Mouse (Mus musculus) gastrocnemius, adult 8-10 months (tissue): ENCODE measurements at regions not wholly inside any gene's neighbourhood (a gene's known extent, or its start where the extent isn't known, plus 50 kb on each side); places are given as distances from the start of the nearest gene placed in this dataset.
A peak's percentile ranks its signal among the peaks of the same experiment; 100 is the strongest.

Source experiments
- DNase-seq, 2 experiments: peaks; one replicate each; pipeline ENCODE4 v3.0.0; 2022; ENCODE audit warnings: low spot score in 2 of 2

DNA sequence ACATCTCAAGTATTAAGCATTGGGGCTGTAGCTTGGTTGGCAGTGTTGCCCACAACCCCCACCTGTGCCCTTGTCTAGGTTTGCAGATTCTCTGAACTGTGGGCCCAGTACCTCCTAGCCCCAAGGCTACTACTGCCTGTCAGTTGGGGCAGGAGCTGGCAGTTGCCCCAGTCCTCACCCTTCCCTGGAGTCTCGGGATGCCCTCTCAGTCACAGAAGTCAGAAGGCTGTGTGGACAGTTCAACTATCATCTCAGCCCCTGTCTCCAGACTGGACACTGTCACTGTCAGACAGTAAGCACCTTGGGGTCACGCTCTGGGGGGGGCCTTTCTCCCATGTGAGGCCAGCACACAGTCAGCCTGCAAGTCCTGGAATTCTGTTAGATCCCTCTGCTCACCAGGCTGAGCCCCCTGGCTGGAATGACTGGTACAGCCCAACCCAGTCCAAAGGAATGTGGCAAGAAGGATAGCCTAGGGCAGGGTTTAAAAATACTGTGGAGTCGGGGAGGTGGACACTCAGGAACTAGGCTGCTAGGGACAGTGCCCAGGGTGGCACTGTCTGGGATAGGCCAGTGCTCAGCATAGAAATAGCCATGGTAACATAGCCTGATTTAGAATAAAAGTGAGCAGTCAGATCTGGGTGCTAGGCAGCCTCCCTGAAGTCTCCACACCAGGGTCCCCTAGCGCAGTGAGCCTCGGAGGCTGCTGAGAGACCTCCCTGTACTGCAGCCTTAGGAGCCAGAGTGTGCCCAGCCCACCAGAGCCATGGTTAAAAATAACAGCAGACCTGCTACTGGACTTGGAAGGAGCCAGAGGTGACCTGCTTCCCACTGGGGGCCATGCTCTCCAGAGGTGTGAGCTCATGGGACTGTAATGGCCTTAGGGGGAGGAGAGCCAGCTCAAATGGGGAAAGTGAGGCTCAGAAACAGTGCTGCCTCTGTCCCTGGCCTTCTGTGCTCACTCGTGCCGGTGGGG lies 83.1 kb upstream of the Ptpn1 start:
- peak in 1 of 2 experiments; percentile 66 for DNase-seq

DNA sequence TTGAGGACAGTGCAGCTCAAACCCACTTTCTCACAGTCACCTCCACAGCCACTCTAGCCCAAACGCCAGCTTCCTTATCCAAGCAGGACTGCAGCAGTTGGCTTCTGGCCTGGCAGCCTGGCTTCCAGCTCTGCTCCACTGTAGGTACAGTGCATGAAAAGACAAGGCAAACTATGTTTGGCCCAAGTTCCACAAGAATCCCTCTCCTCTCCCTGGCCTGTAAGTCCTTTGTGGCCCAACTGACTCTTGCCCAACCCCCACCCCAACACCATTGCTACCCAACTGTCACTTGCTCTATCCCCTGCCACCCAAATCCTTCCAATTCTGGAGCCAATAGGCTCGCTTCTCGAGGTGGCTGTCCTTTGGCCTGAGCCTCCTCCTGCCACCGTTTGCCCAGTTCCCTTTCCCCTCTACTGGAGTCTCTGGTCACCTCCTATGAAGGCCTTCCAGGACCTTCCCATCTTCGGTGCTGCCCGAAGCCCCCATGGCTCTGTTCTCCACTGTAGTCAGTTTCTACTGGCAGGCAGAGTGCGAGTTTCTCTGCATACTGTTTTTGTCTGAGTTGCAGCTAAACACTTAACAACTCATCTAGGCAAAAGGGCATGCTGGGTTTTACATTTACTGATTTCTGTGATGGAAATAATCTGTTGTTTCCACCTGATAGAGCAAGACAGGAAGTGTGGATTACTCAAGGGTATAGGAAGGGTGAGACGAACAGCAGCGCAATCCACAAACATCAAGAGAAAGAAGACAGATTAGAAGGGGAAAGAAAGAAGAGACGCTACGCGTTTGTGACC lies 84.4 kb upstream of the Ptpn1 start:
- no peak for DNase-seq

DNA sequence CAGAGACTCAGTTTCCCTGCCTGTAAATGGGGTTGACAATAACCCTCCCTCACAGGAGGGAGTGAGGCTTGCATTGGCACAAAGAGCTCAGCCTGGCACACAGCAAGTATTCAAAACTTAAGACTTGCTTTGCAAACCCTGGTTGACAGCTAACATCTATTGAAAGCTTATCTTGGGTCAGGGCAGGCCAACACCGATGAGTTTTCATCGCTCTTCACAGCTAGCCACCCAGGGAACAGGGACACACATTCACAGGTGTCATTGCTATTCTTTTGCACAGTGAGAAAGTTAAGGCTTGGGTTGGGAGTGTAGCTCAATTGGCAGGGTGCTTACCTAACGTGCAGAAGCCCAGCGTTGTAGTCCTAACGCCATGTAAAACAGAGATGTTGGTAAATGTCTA lies 86.5 kb upstream of the Ptpn1 start:
- DNase-seq, result no peak

DNA sequence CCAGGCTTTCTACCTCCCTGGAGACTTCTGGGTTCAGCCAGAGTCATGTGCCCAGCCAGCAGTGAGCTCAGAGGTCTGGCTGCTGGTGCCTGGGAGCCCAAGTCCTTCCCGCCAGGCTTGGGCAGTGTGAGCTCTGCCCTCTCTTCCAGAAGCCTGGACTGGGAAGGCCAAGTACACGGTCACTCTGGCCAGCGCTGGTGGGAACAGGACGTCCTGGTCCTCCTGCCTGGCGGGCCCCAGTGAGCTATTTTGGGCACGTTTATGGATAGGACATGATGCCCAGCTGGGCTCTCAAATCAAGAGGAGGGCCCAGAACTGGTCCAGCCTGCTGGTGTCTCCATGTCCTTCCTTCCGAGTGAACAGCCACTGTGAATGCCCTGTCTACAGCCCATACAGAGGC lies 87.3 kb upstream of the Ptpn1 start:
- peak; percentile 87 to 92 for DNase-seq

DNA sequence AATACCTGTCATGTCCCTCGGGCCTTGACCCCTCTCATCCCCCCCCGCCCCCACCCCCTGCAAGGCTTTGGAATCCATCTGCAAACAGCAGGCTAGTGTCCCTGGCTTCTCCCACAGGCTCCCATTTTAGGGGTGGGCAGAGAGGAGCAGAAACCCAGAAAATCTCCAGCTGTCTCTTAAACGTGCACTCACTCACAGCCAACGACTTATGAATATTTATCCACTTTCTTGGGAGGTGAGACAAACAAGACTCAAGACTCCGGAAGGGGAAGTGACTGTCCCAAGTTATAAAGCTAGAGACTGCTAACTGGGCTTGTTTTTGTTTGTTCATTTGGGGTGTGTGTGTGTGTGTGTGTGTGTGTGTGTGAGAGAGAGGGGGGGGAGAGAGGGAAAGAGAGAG lies 87.9 kb upstream of the Ptpn1 start:
- DNase-seq, result no peak

DNA sequence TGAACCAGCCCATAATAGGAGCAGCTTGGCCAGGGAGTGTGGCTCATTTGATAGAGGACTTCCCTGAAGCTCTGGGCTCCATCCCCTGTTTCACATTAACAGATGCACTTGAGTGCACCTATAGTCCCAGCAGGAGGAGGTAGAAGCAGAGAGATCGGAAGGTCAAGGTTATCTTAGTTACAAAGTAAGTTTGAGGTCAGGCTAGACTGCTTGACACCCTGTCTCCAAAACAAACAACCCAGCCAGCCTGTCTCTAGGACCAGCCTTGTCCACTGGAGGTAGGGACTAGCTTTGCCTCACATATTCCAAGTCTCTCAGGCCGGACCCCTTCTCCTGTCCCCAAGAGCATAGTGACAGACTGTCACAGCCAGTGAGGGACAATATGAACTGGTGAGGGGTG lies 88.9 kb upstream of the Ptpn1 start:
- DNase-seq, result no peak

DNA sequence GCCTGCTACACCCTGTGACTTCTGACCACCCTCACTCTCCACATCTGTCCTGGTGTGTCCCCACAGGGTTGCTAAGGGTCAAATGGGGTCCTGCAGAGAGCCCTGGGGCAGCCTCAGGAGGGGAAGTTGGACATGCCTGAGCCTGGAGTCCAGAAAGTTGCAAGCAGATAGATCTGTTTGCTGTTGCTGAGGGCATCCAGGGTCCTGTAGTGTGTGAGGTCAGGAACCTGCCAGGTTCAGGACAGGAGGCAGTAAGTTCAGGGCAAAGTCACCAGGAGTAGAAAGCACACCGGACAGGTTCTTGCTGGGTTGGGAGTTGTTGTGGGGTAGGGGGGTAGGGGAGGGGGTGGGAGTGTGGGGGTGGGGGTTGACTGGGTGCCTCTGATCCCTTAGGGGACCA lies 89.4 kb upstream of the Ptpn1 start:
- DNase-seq, result no peak

DNA sequence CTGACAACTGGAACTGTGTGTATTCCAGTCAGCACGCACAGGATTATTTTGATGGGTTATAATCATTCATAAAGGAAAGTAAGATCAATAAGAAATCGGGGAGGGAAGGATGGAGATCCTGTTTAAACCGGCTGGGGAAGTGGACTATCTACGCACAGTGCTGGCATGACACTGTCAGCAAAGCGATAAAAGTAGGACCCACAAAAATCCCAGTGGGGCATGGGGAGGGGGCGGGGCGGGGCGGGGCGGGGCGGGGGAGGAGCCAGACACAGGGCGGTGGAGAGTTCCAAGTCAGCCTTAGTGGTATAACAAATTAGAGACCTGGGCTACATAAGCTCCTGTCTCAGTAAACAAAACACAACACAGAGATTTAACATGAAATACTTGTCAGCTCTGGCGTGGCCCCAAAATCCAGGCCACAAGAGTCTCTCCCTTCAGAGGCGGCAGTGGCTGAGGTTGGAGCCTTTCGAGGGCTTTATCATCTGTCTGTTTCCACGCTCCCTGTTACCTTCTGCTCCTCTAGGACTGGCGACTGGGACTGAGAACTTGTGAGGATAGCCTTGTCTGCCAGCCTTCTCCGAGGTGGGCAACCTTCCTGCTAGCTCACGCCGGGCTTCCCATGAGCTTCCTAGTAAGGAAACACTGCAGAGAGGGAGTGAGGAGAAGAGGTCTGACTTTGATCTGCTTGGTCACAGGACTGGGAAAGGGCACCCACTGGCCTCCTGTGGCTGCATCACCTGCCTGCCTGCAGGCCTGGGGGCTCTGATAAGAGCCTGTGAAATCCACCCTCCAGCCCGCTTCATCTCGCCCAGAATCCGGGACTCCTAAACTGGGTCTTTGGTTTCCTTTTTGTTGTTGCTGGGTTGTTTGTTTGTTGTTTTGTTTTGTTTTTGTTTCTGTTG lies 90.3 kb upstream of the Ptpn1 start:
- DNase-seq, result no peak

DNA sequence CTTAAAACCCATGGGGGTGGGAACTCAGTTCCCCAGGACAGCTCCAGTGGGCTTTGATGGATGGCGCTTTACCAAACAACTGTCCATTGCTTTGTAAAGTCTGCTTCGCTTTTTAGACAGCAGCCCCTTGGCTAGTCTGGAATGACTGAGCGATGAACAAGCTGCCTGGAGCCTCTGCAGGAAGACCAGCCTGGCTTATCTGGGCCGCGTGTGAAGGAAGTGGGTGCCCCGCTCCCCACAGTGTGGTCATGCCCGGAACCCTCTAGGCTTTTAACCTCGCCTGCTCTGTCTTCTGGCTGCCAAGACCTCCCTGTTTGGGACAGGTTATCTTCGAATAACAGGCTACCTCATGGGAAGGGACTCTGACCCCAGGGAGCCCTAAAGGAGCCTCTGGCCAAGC lies 91.5 kb upstream of the Ptpn1 start:
- no peak for DNase-seq

DNA sequence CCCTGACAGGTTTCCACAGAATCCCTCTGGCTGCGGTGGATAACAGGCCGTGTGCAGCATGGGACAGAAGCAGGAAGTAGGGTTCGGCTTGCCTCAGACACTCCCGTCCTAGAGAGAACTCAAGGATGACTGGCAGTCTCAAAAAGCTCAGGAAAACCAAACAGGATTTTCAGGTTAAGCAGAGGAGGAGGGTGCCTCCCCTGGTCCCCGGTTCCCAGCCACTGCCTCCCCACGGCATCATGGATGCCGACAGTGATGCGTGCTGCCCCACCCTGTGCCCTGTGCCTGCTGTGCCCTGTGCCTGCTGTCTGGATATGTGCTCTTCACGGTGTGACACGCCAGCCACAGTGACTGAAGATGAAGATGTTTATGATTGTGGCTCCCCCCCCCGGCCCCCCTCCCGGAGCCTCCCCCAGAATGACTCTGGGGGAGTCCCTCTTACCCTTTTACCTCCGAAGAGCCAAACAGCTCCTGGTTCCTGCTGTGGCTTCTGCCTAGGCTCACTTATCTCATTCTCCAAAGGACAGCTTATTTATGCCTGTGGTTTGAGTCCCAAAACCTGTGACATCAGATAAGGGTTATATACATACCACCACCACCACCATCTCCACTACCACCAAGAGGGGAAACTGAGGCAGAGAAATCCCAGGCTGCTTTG lies 92.4 kb upstream of the Ptpn1 start:
- no peak for DNase-seq

DNA sequence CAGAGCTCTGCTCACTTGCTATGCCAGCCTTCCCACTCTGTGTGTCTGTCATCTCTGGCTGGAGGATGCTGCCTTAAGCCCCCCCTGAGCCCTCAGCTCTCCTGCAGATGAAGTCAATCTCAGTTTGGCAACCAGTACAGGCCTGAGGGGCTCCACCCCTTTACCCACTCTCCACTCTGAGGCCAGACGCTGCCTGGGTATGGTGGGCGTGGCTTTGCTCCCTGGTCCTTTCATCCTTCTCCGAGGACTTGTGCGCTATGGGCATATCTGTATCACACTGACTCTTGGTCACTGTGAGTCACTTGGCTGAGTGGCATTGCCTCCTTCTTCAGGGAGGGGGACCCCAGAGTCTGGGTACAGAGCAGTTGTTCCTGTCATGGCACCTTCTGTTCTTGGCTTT lies 94.3 kb upstream of the Ptpn1 start:
- no peak for DNase-seq

DNA sequence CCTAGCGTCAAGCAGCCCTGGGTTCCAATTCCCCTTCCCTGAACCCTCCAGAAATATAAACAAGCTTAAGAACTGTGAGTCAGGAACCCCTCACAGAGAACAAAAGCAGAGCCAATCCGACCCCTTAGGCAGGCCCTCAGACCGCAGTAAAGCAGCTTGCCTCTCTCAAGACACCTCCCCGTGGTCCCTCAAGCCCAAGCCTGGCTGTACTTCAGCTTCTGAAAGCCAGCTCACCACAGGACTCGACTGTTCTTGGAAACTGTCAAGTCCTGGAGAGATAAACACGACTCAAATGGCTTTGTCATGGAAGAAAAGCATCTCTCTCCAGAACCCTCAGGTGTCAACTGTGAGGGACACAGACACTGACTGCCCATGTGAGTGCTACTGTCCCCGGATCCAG lies 95.2 kb upstream of the Ptpn1 start:
- DNase-seq, result no peak

DNA sequence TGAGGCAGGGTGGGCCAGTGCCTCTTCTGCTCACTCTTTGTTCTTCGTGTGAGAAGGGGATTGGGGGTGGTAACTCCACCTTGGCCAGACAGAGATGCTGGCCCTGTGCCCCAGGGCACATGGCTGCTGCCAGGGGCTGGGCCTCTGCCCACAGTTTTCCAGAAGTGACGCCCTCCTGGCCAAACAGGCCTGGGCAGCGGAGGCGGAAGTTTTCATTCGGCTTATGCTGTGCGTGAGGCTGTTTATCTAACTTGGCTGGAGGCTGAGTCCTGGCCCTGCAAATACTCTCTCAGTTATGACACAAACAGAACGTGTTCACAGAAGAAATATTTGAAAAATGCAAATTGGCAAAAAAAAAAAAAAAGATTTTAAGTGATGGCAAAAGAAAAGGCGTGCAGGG lies 97.3 kb upstream of the Ptpn1 start:
- DNase-seq, result no peak

DNA sequence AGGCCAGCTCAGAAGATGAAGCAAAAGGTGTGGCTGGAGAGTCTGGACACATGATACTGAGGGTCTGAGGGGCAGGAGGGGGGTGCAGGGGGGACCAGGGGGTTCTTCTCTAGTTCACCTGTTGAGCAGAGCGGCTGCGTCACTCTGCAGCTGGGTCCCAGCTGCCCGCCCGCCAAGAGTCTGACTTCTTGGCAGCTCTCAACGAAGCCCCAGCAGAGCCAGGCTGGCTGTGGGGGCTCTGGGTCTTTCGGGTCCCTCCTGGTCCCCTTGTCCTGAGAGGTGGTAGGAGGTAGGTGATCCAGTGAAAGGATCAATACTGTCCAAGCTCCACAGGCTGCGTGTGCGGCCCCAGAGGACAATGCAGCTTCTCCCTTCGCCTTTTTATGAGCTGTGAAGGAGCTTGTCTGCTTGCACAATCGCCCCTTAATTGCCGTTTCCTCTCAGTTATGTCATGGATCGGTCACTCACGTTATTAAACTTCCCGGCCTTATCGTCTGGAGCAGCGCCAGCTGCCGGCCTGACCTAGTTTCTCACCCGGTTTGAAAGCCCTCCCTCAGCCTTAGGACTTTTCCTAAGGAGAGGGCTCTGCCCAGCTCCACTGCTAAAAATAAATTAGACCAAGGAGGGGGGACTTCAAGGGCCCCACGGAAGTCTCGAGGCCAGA lies 98.4 kb upstream of the Ptpn1 start:
- peak; percentile 67 to 80 for DNase-seq

DNA sequence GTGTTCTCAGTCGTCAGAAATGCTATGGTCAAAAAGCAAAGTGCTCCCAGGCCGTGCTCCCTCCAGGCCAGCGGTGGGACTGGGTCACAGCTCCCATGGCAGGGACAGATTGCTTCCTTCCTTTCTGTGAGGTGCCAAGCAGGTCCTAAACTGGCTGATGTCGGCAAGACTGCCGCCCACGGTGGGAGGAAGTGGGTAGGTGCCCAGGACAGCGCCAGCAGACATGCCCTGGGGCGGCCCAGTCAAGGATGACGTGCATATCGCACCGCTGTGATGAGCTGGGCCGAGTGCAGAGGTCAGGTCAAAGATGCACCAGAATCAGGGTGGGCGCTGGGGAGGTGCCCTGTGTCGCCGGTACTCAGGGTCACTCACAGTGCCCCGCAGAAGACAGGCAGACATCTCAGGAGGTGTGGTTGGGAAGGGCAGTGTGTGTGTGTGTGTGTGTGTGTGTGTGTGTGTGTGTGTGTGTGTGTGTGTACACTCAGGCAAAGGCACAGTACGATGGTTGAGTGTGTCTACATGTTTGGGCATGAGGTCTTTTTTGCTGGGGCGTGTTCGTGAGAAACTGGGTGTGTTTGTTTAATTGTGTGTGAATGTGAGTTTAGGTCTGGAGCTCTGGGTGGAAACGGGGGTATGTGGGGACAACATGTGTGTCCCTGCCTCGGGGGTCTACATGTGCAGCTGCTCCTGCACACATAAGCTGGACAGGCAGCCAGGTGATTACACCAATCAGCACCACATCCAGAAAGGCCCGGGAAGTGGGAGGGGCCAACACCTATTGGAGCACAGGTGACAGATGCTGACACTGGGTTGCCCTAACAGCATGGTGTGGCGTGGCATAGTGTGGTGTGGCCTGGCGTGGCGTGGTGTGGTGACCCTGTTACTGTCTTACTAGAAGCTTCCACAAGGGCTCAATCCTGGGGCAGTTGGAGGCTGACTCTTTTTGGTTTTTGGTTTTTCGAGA lies 100.5 kb upstream of the Ptpn1 start:
- no peak for DNase-seq

DNA sequence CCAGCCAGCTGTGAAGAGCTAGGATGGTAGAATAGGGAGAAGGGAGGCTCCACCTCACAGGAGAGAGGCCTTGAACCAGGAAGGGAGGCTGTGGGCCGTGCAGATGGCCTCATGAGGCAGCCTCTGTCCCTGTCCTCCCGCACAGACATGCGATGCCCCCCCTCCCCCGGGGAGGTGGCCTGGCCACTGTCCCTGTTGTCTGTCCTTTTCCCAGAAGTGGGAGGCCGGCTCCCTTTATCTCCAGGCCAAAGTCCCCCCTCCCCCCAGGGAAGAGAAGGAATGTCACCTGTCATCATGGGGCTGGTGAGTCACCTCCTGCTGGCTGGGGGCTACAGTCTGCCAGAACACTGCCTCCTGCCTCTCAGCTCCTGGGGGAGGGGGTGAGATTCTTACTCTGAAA lies 103.6 kb upstream of the Ptpn1 start:
- peak; percentile 81 to 82 for DNase-seq

DNA sequence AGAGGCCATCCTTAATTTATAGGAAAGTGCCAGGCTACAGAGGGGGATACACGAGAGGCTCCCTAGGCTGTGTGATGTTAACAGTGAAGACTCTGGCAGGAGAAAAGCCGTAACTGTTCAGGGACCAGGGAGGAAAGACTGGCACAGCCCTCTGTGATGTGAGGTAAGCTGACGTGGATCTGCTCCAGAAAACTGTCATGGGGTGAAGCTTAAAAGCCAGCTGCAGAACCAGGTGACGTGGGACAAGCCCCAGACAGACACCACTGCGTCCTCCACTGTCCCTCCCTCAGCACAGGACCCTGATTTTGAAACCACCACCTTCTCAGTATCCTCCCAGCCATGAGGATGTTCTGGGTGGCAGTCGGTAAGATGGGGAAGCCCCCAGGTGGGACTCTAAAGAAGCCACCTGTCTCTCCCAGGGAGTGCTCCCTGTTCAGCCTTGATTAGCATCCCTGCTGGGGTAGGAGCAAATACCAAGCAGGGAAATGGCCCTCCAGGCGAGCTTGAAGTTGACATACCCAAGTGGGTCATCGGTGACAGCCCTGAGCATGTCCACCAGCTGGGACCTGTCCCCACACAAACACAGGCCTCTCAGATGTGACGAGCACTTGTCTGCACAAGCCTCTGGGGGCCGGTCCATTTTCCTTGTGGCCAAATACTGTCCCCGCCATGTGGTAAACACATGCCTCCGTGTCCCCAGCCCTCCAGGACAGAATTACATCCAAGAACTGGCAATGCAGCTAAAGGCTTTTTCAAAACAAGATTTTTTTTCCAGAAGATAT lies 104.7 kb upstream of the Ptpn1 start:
- DNase-seq, result peak; percentile 76 to 78

DNA sequence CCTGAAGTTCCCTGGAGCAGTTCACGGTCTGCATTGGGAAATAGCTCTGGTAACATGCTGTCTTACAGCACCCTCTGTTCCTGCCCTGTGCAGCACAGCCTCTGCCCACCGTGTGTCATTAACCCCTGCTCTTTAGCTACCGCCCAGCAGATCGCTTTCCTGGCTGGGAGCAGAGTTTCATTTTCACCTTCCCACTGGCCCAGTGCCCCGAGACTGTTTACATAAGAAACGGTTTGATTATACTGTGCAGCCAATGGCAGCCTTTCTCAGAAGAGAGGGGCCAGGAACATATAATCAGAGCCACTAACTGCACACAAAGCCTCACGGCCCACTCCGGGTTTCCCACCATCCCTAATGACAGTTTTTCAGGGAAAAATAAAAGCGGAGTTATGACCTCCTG lies 108.3 kb upstream of the Ptpn1 start:
- peak; percentile 77 to 80 for DNase-seq
